In the genomic region with DNA sequence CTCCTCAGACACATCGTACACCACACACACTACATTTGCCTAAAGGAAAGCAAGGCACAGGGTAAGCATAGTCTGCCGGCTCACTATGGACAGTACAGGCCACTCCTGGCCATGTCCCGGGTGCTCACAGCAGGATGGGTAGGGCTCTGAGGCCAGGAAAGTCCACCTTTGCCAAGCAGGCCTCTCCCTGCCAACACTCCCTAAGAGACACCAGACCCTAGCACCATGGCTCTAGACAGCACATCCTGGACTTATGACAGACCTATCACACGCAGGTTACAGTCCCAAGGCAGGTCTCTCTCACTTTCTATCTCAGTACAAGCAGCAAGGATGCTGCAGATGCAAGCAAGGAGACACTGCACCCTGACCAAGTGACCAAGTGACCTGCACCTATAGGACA, we compare ENCODE assay signal across 9 mouse cellular contexts. TPM values are rescaled to one million over a fixed set of nuclear protein-coding genes. Genes with fewer than 3 reads are reported as not detected.
A peak's percentile ranks its signal among the peaks of the same experiment; 100 is the strongest.
DNase-seq lines count a peak whose midpoint lies in the region; ATAC-seq and TF ChIP-seq lines count a peak whose summit lies in the region.
"Had no signal": no experiment of that assay in that cellular context is flagged by ENCODE, and none has a peak within 500 bp of the region (broad histone marks: within the 10 kb centered on the region; RNA-seq: fewer than 3 reads in every experiment).

No protein-coding gene starts in this region.

- no peak overlapping the region for H3K27ac ChIP-seq in kidney, embryonic 14.5 days (ENCODE audit: low read depth, low read length)
- no peak overlapping the region; the same call in 1 of the 2 replicates for H3K27ac ChIP-seq in embryonic facial prominence, embryonic 12.5 days
- H3K27ac ChIP-seq in hindbrain, postnatal 0 days = no peak overlapping the region
- no peak overlapping the region for H3K27ac ChIP-seq in midbrain, embryonic 16.5 days (ENCODE audit: low read length)

- intact Hi-C loops in left cerebral cortex, postnatal 36 days (cut with DNase I) = no loop called here

- ATAC-seq in kidney, embryonic 14.5 days (ENCODE audit: low FRiP score, low TSS enrichment) = no peak
- no peak for ATAC-seq in embryonic facial prominence, embryonic 12.5 days (ENCODE audit: insufficient number of reproducible peaks, insufficient read depth, low FRiP score, low TSS enrichment)
- no peak for ATAC-seq in hindbrain, postnatal 0 days
- ATAC-seq in midbrain, embryonic 16.5 days = no peak

- no peak for TF ChIP-seq CTCF in hindbrain, postnatal 0 days (IDR thresholded peaks at IDR 0.05; ENCODE audit: low read depth)

- peaks cover 8% of the 10 kb centered on the region for H3K4me1 ChIP-seq in kidney, embryonic 14.5 days (ENCODE audit: control insufficient read depth, insufficient read depth, low read length)
- H3K4me1 ChIP-seq in embryonic facial prominence, embryonic 12.5 days = peaks cover 11% of the 10 kb centered on the region
- peaks cover 7% of the 10 kb centered on the region; the same call in 1 of the 2 replicates for H3K4me1 ChIP-seq in hindbrain, postnatal 0 days (ENCODE audit: insufficient read depth, low read length)
- peaks cover 15% of the 10 kb centered on the region for H3K4me1 ChIP-seq in midbrain, embryonic 16.5 days (ENCODE audit: control insufficient read depth, insufficient read depth, low read length)

- H3K36me3 ChIP-seq in kidney, embryonic 14.5 days (ENCODE audit: control insufficient read depth, insufficient read depth, low read length) = peaks cover 52% of the 10 kb centered on the region
- peaks cover 59% of the 10 kb centered on the region for H3K36me3 ChIP-seq in embryonic facial prominence, embryonic 12.5 days
- H3K36me3 ChIP-seq in hindbrain, postnatal 0 days (ENCODE audit: insufficient read depth, low read length) = peaks cover 37% of the 10 kb centered on the region
- H3K36me3 ChIP-seq in midbrain, embryonic 16.5 days (ENCODE audit: control insufficient read depth, insufficient read depth, low read length) = peaks cover 34% of the 10 kb centered on the region

- WGBS in kidney, embryonic 14.5 days = 92% methylated on average over 4 of the region's 4 CpGs
- 91% methylated on average over 4 of the region's 4 CpGs for WGBS in embryonic facial prominence, embryonic 12.5 days
- WGBS in hindbrain, postnatal 0 days = 91% methylated on average over 4 of the region's 4 CpGs
- 95% methylated on average over 4 of the region's 4 CpGs for WGBS in midbrain, embryonic 16.5 days

- no peaks in the 10 kb centered on the region for H3K27me3 ChIP-seq in kidney, embryonic 14.5 days (ENCODE audit: control insufficient read depth, insufficient read depth, low read length)
- no peaks in the 10 kb centered on the region for H3K27me3 ChIP-seq in embryonic facial prominence, embryonic 12.5 days
- H3K27me3 ChIP-seq in hindbrain, postnatal 0 days (ENCODE audit: insufficient read depth, low read length) = no peaks in the 10 kb centered on the region
- no peaks in the 10 kb centered on the region for H3K27me3 ChIP-seq in midbrain, embryonic 16.5 days (ENCODE audit: control insufficient read depth, insufficient read depth, low read depth, low read length)

- peak overlapping the region; percentile 91 for H3K4me2 ChIP-seq in kidney, embryonic 14.5 days (replicated peaks; ENCODE audit: low read depth, low read length)
- H3K4me2 ChIP-seq in embryonic facial prominence, embryonic 12.5 days (replicated peaks) = peak overlapping the region; percentile 91
- peak overlapping the region; percentile 67 for H3K4me2 ChIP-seq in hindbrain, postnatal 0 days (ENCODE audit: low read depth, low read length)
- peak overlapping the region; percentile 95 for H3K4me2 ChIP-seq in midbrain, embryonic 16.5 days (ENCODE audit: low read length)

- H3K9ac ChIP-seq in kidney, embryonic 14.5 days (ENCODE audit: low read depth, low read length) = peak overlapping the region; percentile 87; the same call in 1 of the 2 replicates
- peak overlapping the region; percentile 91 for H3K9ac ChIP-seq in embryonic facial prominence, embryonic 12.5 days
- peak overlapping the region; percentile 75 for H3K9ac ChIP-seq in hindbrain, postnatal 0 days (replicated peaks; ENCODE audit: low read length)
- peak overlapping the region; percentile 84; the same call in 1 of the 2 replicates for H3K9ac ChIP-seq in midbrain, embryonic 16.5 days (ENCODE audit: low read depth, low read length)

- peak overlapping the region; percentile 90; the same call in 1 of the 2 replicates for H3K4me3 ChIP-seq in kidney, embryonic 14.5 days (ENCODE audit: low read length)
- peak overlapping the region; percentile 85 for H3K4me3 ChIP-seq in embryonic facial prominence, embryonic 12.5 days
- peak overlapping the region; percentile 83 for H3K4me3 ChIP-seq in hindbrain, postnatal 0 days (ENCODE audit: low read length)
- H3K4me3 ChIP-seq in midbrain, embryonic 16.5 days (ENCODE audit: low read depth, low read length) = no peak overlapping the region; the same call in 1 of the 2 replicates

- H3K9me3 ChIP-seq in kidney, embryonic 14.5 days (ENCODE audit: control insufficient read depth, low read length) = no peaks in the 10 kb centered on the region
- no peaks in the 10 kb centered on the region for H3K9me3 ChIP-seq in embryonic facial prominence, embryonic 12.5 days
- H3K9me3 ChIP-seq in hindbrain, postnatal 0 days (ENCODE audit: low read length) = no peaks in the 10 kb centered on the region
- H3K9me3 ChIP-seq in midbrain, embryonic 16.5 days (replicated peaks; ENCODE audit: control insufficient read depth, low read length, poor library complexity, severe bottlenecking) = no peaks in the 10 kb centered on the region

- no peak for DNase-seq in kidney, postnatal 25 days
- DNase-seq in hindbrain, postnatal 0 days (ENCODE audit: low spot score) = no peak
- DNase-seq in left cerebral cortex, postnatal 36 days (ENCODE audit: low spot score in 2 of 2) = no peak
- DNase-seq in layer of hippocampus, postnatal 10 days (ENCODE audit: low spot score in 2 of 2) = no peak
- DNase-seq in yolk sac, embryonic 10.5 days (ENCODE audit: low spot score) = no peak
- DNase-seq: lung, postnatal 4 days had no signal

RNA-seq across cellular contexts. Expression of a gene that starts 1.5 kb away (rescaled TPM):
- polyA plus RNA-seq in kidney, embryonic 14.5 days (2014; fragmentation: Nextera tagmentation; extraction: Ambion mirVana) = 13.0 and 21.7 TPM in 2 replicates
- polyA plus RNA-seq in embryonic facial prominence, embryonic 12.5 days (2016; fragmentation: Nextera tagmentation; extraction: Ambion mirVana) = 23.0 and 26.9 TPM in 2 replicates
- 39.8 and 64.1 TPM in 2 replicates for total RNA-seq in hindbrain, postnatal 0 days (2014; rRNA removed)
- polyA plus RNA-seq in hindbrain, postnatal 0 days (2015; fragmentation: Nextera tagmentation; extraction: Ambion mirVana) = 14.6 and 15.8 TPM in 2 replicates
- 15.2 and 16.7 TPM in 2 replicates for polyA plus RNA-seq in midbrain, embryonic 16.5 days (2015; fragmentation: Nextera tagmentation; extraction: Ambion mirVana)
- 10 to 100 TPM; 73.7 to 86.7 TPM for total RNA-seq in left cerebral cortex, postnatal 36 days (2021)
- total RNA-seq in layer of hippocampus, postnatal 10 days (2021) = 10 to 100 TPM; 80.3 to 94.8 TPM

RNA-seq across cellular contexts. Expression of a gene that starts 1.6 kb away (rescaled TPM):
- 1.7 and 2.6 TPM in 2 replicates for polyA plus RNA-seq in kidney, embryonic 14.5 days (2014; fragmentation: Nextera tagmentation; extraction: Ambion mirVana)
- 1.5 and 2.4 TPM in 2 replicates for polyA plus RNA-seq in embryonic facial prominence, embryonic 12.5 days (2016; fragmentation: Nextera tagmentation; extraction: Ambion mirVana)
- 22.8 and 40.0 TPM in 2 replicates for total RNA-seq in hindbrain, postnatal 0 days (2014; rRNA removed)
- 12.6 and 12.9 TPM in 2 replicates for polyA plus RNA-seq in hindbrain, postnatal 0 days (2015; fragmentation: Nextera tagmentation; extraction: Ambion mirVana)
- polyA plus RNA-seq in midbrain, embryonic 16.5 days (2015; fragmentation: Nextera tagmentation; extraction: Ambion mirVana) = 11.8 and 14.5 TPM in 2 replicates
- total RNA-seq in left cerebral cortex, postnatal 36 days (2021) = 10 to 100 TPM; 22.0 to 24.9 TPM
- 10 to 100 TPM; 30.9 to 36.3 TPM for total RNA-seq in layer of hippocampus, postnatal 10 days (2021)

RNA-seq across cellular contexts. Expression of a gene that starts 6.0 kb away (rescaled TPM):
- 2.0 and 2.5 TPM in 2 replicates for polyA plus RNA-seq in kidney, embryonic 14.5 days (2014; fragmentation: Nextera tagmentation; extraction: Ambion mirVana)
- polyA plus RNA-seq in embryonic facial prominence, embryonic 12.5 days (2016; fragmentation: Nextera tagmentation; extraction: Ambion mirVana) = 1.2 and 1.6 TPM in 2 replicates
- total RNA-seq in hindbrain, postnatal 0 days (2014; rRNA removed) = 122 and 135 TPM in 2 replicates
- 78.6 and 80.0 TPM in 2 replicates for polyA plus RNA-seq in hindbrain, postnatal 0 days (2015; fragmentation: Nextera tagmentation; extraction: Ambion mirVana)
- 59.3 and 66.1 TPM in 2 replicates for polyA plus RNA-seq in midbrain, embryonic 16.5 days (2015; fragmentation: Nextera tagmentation; extraction: Ambion mirVana)
- total RNA-seq in left cerebral cortex, postnatal 36 days (2021) = 10 to 100 TPM; 47.5 to 54.0 TPM
- 10 to 100 TPM; 80.6 to 99.3 TPM for total RNA-seq in layer of hippocampus, postnatal 10 days (2021)

RNA-seq across cellular contexts. Expression of a gene that starts 9.9 kb away (rescaled TPM):
- 350 and 425 TPM in 2 replicates for polyA plus RNA-seq in kidney, embryonic 14.5 days (2014; fragmentation: Nextera tagmentation; extraction: Ambion mirVana)
- polyA plus RNA-seq in embryonic facial prominence, embryonic 12.5 days (2016; fragmentation: Nextera tagmentation; extraction: Ambion mirVana) = 334 and 338 TPM in 2 replicates
- 271 and 273 TPM in 2 replicates for total RNA-seq in hindbrain, postnatal 0 days (2014; rRNA removed)
- 369 and 370 TPM in 2 replicates for polyA plus RNA-seq in hindbrain, postnatal 0 days (2015; fragmentation: Nextera tagmentation; extraction: Ambion mirVana)
- polyA plus RNA-seq in midbrain, embryonic 16.5 days (2015; fragmentation: Nextera tagmentation; extraction: Ambion mirVana) = 358 and 382 TPM in 2 replicates
- 100 to 1,000 TPM; 171 to 188 TPM for total RNA-seq in left cerebral cortex, postnatal 36 days (2021)
- 100 to 1,000 TPM; 168 to 169 TPM for total RNA-seq in layer of hippocampus, postnatal 10 days (2021)

RNA-seq across cellular contexts. Expression of a gene that starts 14.5 kb away (rescaled TPM):
- 45.7 and 47.0 TPM in 2 replicates for polyA plus RNA-seq in kidney, embryonic 14.5 days (2014; fragmentation: Nextera tagmentation; extraction: Ambion mirVana)
- polyA plus RNA-seq in embryonic facial prominence, embryonic 12.5 days (2016; fragmentation: Nextera tagmentation; extraction: Ambion mirVana) = 53.9 and 57.0 TPM in 2 replicates
- total RNA-seq in hindbrain, postnatal 0 days (2014; rRNA removed) = 57.0 and 61.0 TPM in 2 replicates
- 38.6 and 41.3 TPM in 2 replicates for polyA plus RNA-seq in hindbrain, postnatal 0 days (2015; fragmentation: Nextera tagmentation; extraction: Ambion mirVana)
- 52.0 and 60.4 TPM in 2 replicates for polyA plus RNA-seq in midbrain, embryonic 16.5 days (2015; fragmentation: Nextera tagmentation; extraction: Ambion mirVana)
- total RNA-seq in left cerebral cortex, postnatal 36 days (2021) = 10 to 100 TPM; 54.1 to 58.7 TPM
- 10 to 100 TPM; 55.4 to 56.9 TPM for total RNA-seq in layer of hippocampus, postnatal 10 days (2021)

Comparison
In these comparisons a context has a peak if more than half of its experiments do, and no peak if none do; other contexts are left out.
1. RNA of a gene that starts 6.0 kb away (polyA plus RNA-seq): 78.6 to 80.0 TPM in hindbrain, postnatal 0 days and 59.3 to 66.1 TPM in midbrain, embryonic 16.5 days; 2.0 to 2.5 TPM in kidney, embryonic 14.5 days and 1.2 to 1.6 TPM in embryonic facial prominence, embryonic 12.5 days; every median in the first group is over 10 times any median in the second.
2. Peak in every context shown above with its lines, with median percentiles within 50 percentile points of each other: H3K4me2 ChIP-seq and H3K9ac ChIP-seq.